Mouse (Mus musculus): ENCODE measurements around the gene Daxx.
"Not testable (repeated sequence)": the region's sequence is repeated elsewhere in the genome, so short reads cannot be mapped to it uniquely, and the experiment has no call there.

The Daxx gene

GRCm38 (mm10) chr17:33943454-33943853 is 34.2 kb downstream of the Daxx start:
- DNase-seq (ENCODE audit: low spot score) = no peak

- no peak for DNase-seq (ENCODE audit: low spot score)
These were observed 38.3 kb downstream of the Daxx start for GRCm38 (mm10) chr17:33947430-33948089.

DNA sequence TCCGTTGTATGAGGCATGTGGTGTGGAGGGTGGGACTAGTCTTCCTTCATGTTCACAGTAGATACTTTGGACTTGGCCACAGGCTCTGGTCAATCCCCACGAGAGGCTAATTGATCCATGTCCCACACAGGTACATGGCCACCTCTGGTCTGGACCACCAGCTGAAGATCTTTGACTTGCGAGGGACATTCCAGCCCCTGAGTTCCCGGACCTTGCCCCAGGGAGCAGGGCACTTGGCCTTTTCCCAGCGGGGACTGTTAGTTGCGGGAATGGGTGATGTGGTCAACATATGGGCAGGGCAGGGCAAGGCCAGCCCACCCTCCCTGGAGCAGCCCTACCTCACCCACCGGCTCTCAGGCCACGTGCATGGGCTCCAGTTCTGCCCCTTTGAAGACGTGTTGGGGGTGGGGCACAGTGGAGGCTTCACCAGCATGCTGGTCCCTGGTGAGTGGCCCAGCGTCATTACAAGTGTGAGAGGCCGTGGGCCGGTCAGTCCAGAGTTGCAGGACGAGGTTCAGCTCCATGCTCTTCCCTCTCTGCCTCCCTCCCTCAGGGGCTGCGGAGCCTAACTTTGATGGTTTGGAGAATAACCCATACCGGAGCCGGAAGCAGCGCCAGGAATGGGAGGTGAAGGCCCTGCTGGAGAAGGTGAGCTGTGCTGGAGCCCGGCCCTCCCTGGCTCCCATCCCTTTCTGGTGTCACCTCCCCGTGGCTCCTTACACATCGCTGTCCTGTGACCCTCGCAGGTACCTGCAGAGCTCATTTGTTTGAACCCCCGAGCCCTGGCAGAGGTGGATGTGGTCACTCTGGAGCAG is 39.1 kb downstream of the Daxx start:
- DNase-seq (ENCODE audit: low spot score) = no peak

DNA sequence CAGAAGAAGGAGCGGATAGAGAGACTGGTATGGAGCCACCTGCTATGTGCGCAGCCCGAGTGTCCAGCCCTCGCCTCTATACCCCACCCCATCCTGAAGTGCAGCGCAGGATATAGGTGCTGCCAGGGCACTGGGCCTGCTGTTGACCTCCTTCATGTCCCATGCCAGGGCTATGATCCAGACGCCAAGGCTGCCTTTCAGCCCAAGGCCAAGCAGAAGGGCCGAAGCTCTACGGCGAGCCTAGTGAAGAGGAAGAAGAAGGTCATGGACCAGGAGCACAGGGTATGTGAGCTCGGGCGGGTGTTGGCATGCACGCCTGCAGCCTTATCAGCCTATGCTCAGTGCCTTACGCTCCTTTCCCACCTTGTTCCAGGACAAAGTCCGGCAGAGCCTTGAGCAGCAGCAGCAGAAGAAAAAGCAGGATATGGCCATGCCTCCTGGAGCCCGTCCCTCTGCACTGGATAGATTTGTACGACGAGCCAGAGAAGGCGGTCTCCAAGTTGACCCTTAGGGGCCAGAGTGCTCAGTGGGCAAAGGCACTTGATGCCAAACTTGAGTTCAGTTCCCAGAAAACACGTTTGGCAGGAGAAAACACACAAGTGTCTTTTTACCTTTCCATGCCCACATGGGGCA is 39.8 kb downstream of the Daxx start:
- DNase-seq (ENCODE audit: low spot score) = no peak

GRCm38 (mm10) chr17:33950131-33950625 is 41.0 kb downstream of the Daxx start:
- DNase-seq (ENCODE audit: low spot score) = no peak

DNA sequence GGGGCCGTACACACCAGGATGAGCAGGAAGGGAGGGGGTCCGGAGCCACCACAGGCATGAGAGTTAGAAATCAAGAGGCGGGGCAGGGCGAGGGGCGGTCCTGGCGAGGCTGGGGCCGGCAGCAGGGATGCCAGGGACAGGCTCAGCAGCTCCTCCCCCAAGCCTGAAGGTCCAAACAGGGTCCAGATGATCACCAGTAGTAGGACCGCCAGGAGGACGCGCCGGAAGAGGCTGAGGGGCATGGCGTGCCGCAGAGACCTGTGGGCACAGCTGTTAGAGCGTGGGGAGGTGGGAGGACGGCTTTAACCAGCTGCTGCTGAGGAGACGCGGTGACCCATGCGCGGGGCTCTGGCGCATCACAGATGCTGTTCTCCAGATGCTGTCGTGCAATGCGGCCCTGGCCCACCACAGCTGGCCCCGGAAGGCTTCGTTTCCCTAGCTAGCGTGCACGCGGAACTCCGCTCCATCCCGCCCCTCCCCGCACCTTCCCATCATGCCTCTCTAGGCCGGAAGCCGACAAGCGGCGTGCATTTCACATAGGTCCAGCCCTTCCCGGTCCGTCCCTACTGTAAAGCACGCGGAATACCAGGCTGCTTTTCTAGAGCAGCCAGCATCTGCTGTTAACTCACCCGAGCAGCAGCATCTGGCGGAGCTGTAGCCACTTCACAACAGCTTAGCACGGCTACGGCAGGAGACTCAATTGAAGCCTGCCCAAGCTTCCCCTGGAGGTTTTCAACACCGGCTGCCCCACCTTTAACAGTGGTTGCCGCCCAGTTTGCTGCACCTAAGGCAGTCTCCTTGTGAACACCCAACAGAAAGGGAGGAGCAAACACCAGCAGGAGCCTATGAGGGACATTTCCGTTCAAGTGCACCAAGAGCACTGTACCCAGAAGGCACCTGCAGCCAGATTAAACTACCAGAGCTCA is 42.1 kb downstream of the Daxx start, which contains the start of gene B3galt4:
B3galt4 (minus strand) TSS at position 468 of the 926 bp plus-strand sequence.
- DNase-seq (ENCODE audit: low spot score) = peak; percentile 92

GRCm38 (mm10) chr17:33952015-33952414 is 42.8 kb downstream of the Daxx start:
- not testable (repeated sequence) for DNase-seq (ENCODE audit: low spot score)

GRCm38 (mm10) chr17:33952879-33953278 is 43.7 kb downstream of the Daxx start:
- DNase-seq (ENCODE audit: low spot score) = no peak

GRCm38 (mm10) chr17:33953310-33953709 is 44.1 kb downstream of the Daxx start:
- DNase-seq (ENCODE audit: low spot score) = no peak

DNA sequence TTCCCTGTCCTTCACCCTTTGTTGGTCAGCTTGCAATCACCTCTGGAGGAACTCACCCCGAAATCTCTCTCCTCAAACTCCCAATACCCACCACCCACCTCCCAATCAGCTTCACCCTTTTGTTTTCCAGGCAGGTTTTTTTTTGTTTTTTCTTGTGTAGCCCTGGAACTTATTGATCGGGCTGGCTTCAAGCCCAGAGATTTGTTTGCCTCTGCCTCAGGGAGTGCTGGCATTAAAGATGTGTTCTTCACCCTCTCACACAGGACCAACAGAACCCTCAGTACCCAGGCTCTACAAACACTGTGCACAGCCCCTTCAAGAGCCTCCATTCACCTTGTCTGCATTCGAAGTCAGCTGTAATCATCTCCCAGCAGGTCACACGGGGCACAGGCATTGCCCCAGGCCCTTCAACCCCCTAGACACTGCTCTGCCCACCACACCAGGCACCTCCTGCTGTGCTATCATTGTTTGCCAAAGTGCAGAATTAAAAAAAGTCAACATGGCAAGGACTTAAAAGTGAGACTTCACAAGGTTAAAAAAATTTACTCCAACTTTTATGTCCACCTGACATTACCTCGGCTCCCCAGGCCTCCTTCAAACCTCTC is 44.8 kb downstream of the Daxx start:
- no peak for DNase-seq (ENCODE audit: low spot score)

DNA sequence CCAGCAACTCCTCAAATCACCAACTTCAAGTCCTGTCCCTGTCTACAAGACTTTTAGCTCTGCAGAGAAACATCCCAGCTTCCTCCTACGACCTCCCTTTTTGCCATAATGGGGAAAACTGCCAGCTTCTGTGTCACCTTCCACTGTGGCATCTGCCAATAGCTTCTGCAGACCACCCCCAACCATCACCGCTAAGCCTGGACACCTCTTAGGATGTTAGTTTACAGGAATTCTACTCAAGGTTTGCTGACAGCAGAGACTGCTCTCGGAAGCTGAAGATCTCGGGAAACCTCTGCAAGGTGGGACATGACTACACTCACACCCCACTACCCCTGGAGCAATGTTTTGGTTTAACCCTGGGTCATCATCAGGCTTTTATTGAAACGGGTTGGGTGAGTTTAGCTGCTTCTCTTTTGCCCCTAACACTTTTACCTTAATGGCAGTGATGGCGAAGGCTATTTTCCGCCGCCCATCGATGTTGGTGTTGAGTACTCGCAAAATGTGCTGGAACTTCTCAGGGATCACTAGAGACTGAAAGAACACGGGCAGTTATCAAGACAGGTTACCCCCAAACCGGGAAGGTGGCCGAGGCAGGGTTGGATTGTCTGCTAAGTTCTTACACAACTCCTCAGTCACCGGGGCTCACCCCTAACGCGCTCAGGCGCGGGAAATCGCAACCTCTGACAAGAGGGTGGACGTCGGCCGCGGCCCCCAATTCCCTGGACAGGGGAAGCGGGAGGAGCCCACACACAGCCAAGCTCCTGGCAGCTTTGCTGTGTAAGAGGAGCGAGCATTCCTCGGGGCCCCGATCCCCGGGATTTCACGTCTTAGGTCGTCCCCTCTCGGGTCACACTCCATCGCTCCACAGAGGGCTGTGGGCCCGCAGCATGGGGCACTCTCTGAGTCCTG is 45.7 kb downstream of the Daxx start:
- DNase-seq (ENCODE audit: low spot score) = no peak

DNA sequence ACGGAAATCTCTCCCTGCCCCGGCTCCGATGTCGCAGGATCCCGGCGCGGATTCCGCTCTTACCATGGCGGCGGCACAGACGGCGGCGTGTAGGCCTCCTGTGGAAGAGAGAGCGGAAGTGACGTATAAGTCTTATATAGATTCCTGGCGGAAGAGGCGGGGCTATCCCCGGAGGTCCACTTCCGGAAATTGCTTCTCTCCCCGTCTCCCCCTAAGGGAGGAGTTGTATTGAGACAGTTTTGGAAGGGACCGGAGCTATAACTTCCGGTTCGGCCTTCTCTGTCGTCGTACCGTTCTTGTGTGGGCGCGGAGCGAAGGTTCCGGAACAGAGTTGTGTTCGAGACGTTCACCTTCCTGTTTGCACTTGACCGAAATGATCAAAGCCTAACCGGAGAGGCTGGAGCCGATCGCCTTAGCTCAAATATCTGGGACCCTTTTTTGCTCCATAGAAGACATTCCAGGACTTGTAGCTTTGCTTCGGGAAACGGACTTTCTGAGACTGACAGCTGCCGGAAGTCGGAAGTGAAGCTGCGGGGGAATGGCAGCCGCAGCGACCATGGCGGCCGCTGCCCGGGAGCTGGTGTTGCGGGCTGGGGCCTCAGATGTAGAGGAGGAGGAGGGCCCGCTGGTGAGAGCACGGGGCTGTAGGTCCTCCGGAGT is 46.5 kb downstream of the Daxx start, which contains the start of the genes Vps52 and Rps18:
Vps52 (plus strand) TSS at position 258 of the 660 bp plus-strand sequence.
Rps18 (minus strand) TSS at position 447 of the 660 bp plus-strand sequence.
- peak; percentile 99 for DNase-seq (ENCODE audit: low spot score)

DNA sequence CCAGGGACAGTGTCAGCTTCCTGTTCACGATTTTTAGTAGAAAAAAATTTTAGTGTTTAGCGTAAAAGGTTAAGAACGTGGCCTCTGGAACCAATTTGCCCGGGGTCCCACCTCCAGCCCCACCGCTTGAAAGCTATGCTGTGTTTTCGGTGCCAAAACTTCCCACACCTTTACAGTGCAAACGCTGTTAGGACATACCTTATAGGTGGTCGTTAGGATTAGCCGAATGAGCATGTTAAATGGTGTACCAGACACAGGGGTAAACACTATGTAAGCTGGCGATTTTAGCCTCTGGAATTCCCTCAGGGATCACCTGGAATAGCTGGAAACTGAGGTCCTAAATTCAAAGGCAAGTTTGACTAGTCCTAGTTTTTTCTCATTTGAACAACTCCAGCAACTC is 47.1 kb downstream of the Daxx start:
- no peak for DNase-seq (ENCODE audit: low spot score)

GRCm38 (mm10) chr17:33957493-33957892 is 48.3 kb downstream of the Daxx start:
- DNase-seq (ENCODE audit: low spot score) = no peak

- DNase-seq (ENCODE audit: low spot score) = no peak
These were observed 49.2 kb downstream of the Daxx start for GRCm38 (mm10) chr17:33958451-33958850.

- DNase-seq (ENCODE audit: low spot score) = no peak
These were observed 49.9 kb downstream of the Daxx start for GRCm38 (mm10) chr17:33959135-33959534.

DNA sequence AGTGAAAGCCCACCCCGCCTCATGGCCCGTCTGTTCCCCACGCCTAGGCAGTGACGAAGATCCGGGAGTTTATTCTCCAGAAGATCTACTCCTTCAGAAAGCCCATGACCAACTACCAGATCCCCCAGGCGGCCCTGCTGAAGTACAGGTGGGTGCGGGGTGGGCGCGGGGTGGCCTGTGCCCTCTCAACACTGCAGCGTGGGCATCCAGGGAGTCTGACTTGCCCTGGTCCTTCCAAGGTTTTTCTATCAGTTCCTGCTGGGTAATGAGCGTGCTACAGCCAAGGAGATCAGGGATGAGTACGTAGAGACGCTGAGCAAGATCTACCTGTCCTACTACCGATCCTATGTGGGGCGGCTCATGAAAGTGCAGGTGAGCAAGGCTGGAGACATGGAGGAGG is 50.7 kb downstream of the Daxx start:
- DNase-seq (ENCODE audit: low spot score) = no peak

GRCm38 (mm10) chr17:33962876-33963275 is 53.7 kb downstream of the Daxx start:
- no peak for DNase-seq (ENCODE audit: low spot score)
